Mouse (Mus musculus) lung, embryonic 14.5 days (tissue): ENCODE results near the gene Adgrf1. TPM values are rescaled to one million over a fixed set of nuclear protein-coding genes. Genes with fewer than 3 reads are reported as not detected.
"Not testable (repeated sequence)": the region's sequence is repeated elsewhere in the genome, so short reads cannot be mapped to it uniquely, and the experiment has no call there.

Source experiments
- ATAC-seq: fragments of 200-750 bp; cut with Nextera tagmentation; 2 replicates; pipeline ENCODE4 v1.8.0; 2017; ENCODE audit warnings: mild to moderate bottlenecking, moderate TSS enrichment, moderate library complexity; ENCODE audit not compliant: insufficient read depth
- DNase-seq: peaks from one replicate; pipeline ENCODE4 v3.0.0-alpha.2; 2015
- H3K27ac ChIP-seq: fragments of 300-500 bp; sonication (generic); 2 replicates; pipeline ENCODE4 v1.5.1; 2014; ENCODE audit warnings: low read depth, mild to moderate bottlenecking, moderate library complexity
- H3K27me3 ChIP-seq: fragments of 300-500 bp; sonication (generic); 2 replicates; pipeline ENCODE4 v1.6.1; 2014; ENCODE audit warnings: low read length, control low read depth; ENCODE audit not compliant: insufficient read depth
- H3K36me3 ChIP-seq: fragments of 300-500 bp; sonication (generic); 2 replicates; pipeline ENCODE4 v1.6.1; 2014; ENCODE audit warnings: control low read depth; ENCODE audit not compliant: insufficient read depth
- H3K4me1 ChIP-seq: fragments of 300-500 bp; sonication (generic); 2 replicates; pipeline ENCODE4 v1.6.1; 2014; ENCODE audit warnings: antibody characterized with exemption, control low read depth; ENCODE audit not compliant: insufficient read depth
- H3K4me2 ChIP-seq: fragments of 300-500 bp; sonication (generic); 2 replicates; pipeline ENCODE4 v1.6.1; 2014; ENCODE audit warnings: mild to moderate bottlenecking
- H3K4me3 ChIP-seq: fragments of 300-500 bp; sonication (generic); 2 replicates; pipeline ENCODE4 v1.5.1; 2014; ENCODE audit warnings: low read depth, low read length
- H3K9ac ChIP-seq: fragments of 300-500 bp; sonication (generic); 2 replicates; pipeline ENCODE4 v1.6.1; 2014
- H3K9me3 ChIP-seq: fragments of 300-500 bp; sonication (generic); 2 replicates; pipeline ENCODE4 v1.6.1; 2016; ENCODE audit warnings: low read depth, low read length, control low read depth
- CTCF ChIP-seq: IDR thresholded peaks from 2 replicates; pipeline ENCODE4 v1.5.1; 2016; ENCODE audit warnings: antibody characterized with exemption, low read depth
- WGBS: fragments of 180-500 bp; shearing (Covaris S2); extraction: QIAGEN DNeasy Blood & Tissue Kit; methylation state at CpG from one replicate; pipeline ENCODE4 v1.1.7; 2014; 5-methylcytosine and 5-hydroxymethylcytosine counted together
- polyA plus RNA-seq: library from polyadenylated mRNA; unstranded; fragments of >200 nt; fragmentation: Nextera tagmentation; extraction: Ambion mirVana; gene quantifications from 2 replicates; pipeline ENCODE4 v1.2.1, GENCODE M21; 2014

Gene Adgrf1
- polyA plus RNA-seq, 1 experiment from 2014 or later = not detected

- TF ChIP-seq CTCF = no peak
- Histone ChIP-seq H3K27ac (no peak overlapping the region), H3K4me3 (no peak overlapping the region), H3K9me3 (no peaks in the 10 kb centered on the region), H3K9ac (no peak overlapping the region), H3K4me1 (peaks cover 2% of the 10 kb centered on the region; the same call in 1 of the 2 replicates), H3K4me2 (no peak overlapping the region), H3K27me3 (no peaks in the 10 kb centered on the region), H3K36me3 (no peaks in the 10 kb centered on the region)
- 74% methylated on average over 2 of the region's 2 CpGs for WGBS
- DNase-seq (peak; percentile 53), ATAC-seq (peak; percentile 56; the same call in 1 of the 2 replicates)
Observed at GRCm38 (mm10) chr17:43337643-43338042, 67.5 kb downstream of the Adgrf1 start.

- H3K9me3 ChIP-seq = no peaks in the 10 kb centered on the region
- no peak overlapping the region for H3K9ac ChIP-seq
- no peaks in the 10 kb centered on the region for H3K36me3 ChIP-seq
- no peaks in the 10 kb centered on the region for H3K27me3 ChIP-seq
- 78% methylated on average over 3 of the region's 3 CpGs for WGBS
- no peak overlapping the region for H3K4me3 ChIP-seq
- DNase-seq (no peak), ATAC-seq (no peak)
- H3K4me2 ChIP-seq = no peak overlapping the region
- H3K27ac ChIP-seq = no peak overlapping the region
- H3K4me1 ChIP-seq = no peaks in the 10 kb centered on the region
- TF ChIP-seq CTCF = no peak
Observed at GRCm38 (mm10) chr17:43338279-43338678, 68.2 kb downstream of the Adgrf1 start.

GRCm38 (mm10) chr17:43346499-43346898 lies 76.4 kb downstream of the Adgrf1 start:
- 90% methylated on average over 2 of the region's 2 CpGs for WGBS
- H3K4me3 ChIP-seq, H3K27ac ChIP-seq, H3K9ac ChIP-seq, H3K4me2 ChIP-seq, H3K4me1 ChIP-seq, H3K9me3 ChIP-seq, DNase-seq, H3K36me3 ChIP-seq, ATAC-seq, H3K27me3 ChIP-seq: not testable (repeated sequence)

- Histone ChIP-seq H3K4me1 (peaks cover 7% of the 10 kb centered on the region), H3K36me3 (no peaks in the 10 kb centered on the region), H3K9ac (no peak overlapping the region), H3K27me3 (no peaks in the 10 kb centered on the region), H3K27ac (no peak overlapping the region), H3K9me3 (no peaks in the 10 kb centered on the region), H3K4me3 (no peak overlapping the region), H3K4me2 (peak overlapping the region; percentile 11; the same call in 1 of the 2 replicates)
- DNase-seq (no peak), ATAC-seq (peak; percentile 48; the same call in 1 of the 2 replicates)
- 13% methylated on average over 9 of the region's 9 CpGs for WGBS
- TF ChIP-seq CTCF = no peak
Observed at GRCm38 (mm10) chr17:43357902-43358539, 87.9 kb downstream of the Adgrf1 start.

DNA sequence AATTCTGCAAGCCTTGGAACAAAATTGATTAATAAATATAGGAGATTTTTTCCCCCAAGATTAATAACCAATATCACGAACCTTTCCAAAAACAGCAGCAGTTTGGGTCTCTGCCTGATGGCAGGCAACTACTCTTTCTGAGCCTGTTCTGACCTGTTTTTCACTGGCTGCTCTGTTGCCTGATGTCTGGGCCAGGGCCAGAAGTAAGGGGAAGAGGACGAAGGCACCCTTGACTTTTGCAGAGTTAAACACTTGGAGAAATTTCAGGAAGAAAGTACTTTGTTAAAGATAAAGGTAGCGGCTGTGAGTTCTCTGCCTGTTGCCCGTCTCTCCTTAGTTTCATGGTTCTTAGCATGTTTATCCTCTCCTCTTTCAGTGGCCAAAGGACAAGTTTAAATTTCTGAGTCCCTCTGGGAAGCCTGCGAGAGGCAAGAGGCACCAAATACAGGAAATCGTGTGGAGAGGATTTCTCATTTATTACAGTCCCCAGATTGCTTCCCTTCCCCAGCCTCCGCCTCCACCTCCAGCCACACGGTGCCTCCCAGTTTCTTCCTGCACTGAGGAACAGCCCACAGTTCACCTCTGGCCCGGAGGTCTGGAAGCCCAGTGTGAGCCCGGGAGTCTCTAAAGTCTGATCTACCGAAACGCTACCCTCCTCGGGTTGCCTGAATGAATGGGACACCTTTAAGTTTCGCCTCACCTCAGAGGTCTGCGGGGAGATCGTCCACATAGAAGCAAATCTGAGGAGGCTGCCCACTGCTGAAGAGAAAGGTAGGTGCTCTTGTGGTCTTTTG lies 89.9 kb downstream of the Adgrf1 start, which contains the start of gene Adgrf5:
Gene Adgrf5, plus strand, starts transcription at position 626 of the 794 bp plus-strand sequence.
- TF ChIP-seq CTCF = no peak
- DNase-seq = peak; percentile 60
- Histone ChIP-seq H3K27me3 (no peaks in the 10 kb centered on the region), H3K4me3 (peak within 1 kb of the TSS; percentile 28), H3K27ac (peak within 1 kb of the TSS; percentile 10; the same call in 1 of the 2 replicates), H3K36me3 (no peaks in the 10 kb centered on the region), H3K4me1 (peaks cover 7% of the 10 kb centered on the region), H3K4me2 (peak within 1 kb of the TSS; percentile 47), H3K9me3 (no peaks in the 10 kb centered on the region), H3K9ac (peak within 1 kb of the TSS; percentile 27; the same call in 1 of the 2 replicates)
- ATAC-seq = peak; percentile 77; the same call in 1 of the 2 replicates
- 21% methylated on average over 16 of the region's 16 CpGs for WGBS

DNA sequence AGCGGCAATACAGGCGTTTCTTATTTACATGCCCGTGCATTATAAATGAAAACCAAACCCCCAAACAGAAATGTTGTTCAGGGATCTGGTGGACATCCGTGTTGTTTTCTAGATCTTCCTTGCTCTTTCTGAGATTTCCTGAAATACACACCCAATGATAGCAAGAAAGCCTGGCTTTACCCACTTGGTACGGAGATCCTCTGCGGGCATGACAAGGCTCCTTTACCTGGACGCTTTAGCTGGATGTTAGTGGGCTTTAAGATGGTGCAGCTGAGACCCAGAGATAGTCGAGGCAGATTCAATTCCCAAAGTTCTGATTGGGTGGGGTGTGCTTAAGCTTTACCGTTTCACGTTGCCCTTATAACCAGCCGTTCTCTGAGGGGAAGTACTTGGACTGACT lies 90.9 kb downstream of the Adgrf1 start:
- no peak for ATAC-seq
- Histone ChIP-seq H3K27ac (peak overlapping the region; percentile 10; the same call in 1 of the 2 replicates), H3K4me1 (peaks cover 7% of the 10 kb centered on the region), H3K27me3 (no peaks in the 10 kb centered on the region), H3K9me3 (no peaks in the 10 kb centered on the region), H3K4me3 (peak overlapping the region; percentile 28), H3K9ac (peak overlapping the region; percentile 27; the same call in 1 of the 2 replicates), H3K36me3 (no peaks in the 10 kb centered on the region), H3K4me2 (peak overlapping the region; percentile 47)
- DNase-seq = no peak
- TF ChIP-seq CTCF = no peak
- 66% methylated on average over 11 of the region's 11 CpGs for WGBS

- H3K9ac ChIP-seq = no peak overlapping the region
- peaks cover 7% of the 10 kb centered on the region for H3K4me1 ChIP-seq
- DNase-seq (peak; percentile 60), ATAC-seq (peak; percentile 24; the same call in 1 of the 2 replicates)
- TF ChIP-seq CTCF = no peak
- no peaks in the 10 kb centered on the region for H3K36me3 ChIP-seq
- 29% methylated on average over 11 of the region's 11 CpGs for WGBS
- H3K4me2 ChIP-seq = peak overlapping the region; percentile 15
- H3K4me3 ChIP-seq = peak overlapping the region; percentile 28
- H3K27ac ChIP-seq = no peak overlapping the region
- H3K9me3 ChIP-seq = no peaks in the 10 kb centered on the region
- no peaks in the 10 kb centered on the region for H3K27me3 ChIP-seq
Observed at GRCm38 (mm10) chr17:43362362-43362761, 92.2 kb downstream of the Adgrf1 start.
